Mouse (Mus musculus): ENCODE results near the gene Ppm1a. TPM values are rescaled to one million over a fixed set of nuclear protein-coding genes. Genes with fewer than 3 reads are reported as not detected.
"Not testable (repeated sequence)": the region's sequence is repeated elsewhere in the genome, so short reads cannot be mapped to it uniquely, and the experiment has no call there.

Gene Ppm1a
- polyA plus RNA-seq, 1 experiment, result 137 TPM

- TF ChIP-seq POLR2A (IDR thresholded peaks at IDR 0.05; ENCODE audit: borderline replicate concordance, extremely low read depth, insufficient read depth, insufficient read length, poor library complexity, severe bottlenecking) (peak; percentile 39), CTCF (IDR thresholded peaks at IDR 0.05; ENCODE audit: borderline replicate concordance, extremely low read depth, insufficient read depth, insufficient read length) (no peak)
- DNase-seq (ENCODE audit: low read depth), result peak; percentile 75
Measured at GRCm38 (mm10) chr12:72761649-72762261, 4.5 kb downstream of the Ppm1a start.

GRCm38 (mm10) chr12:72762502-72762901 is 5.2 kb downstream of the Ppm1a start:
- DNase-seq (ENCODE audit: low read depth), result no peak
- TF ChIP-seq POLR2A (IDR thresholded peaks at IDR 0.05; ENCODE audit: borderline replicate concordance, extremely low read depth, insufficient read depth, insufficient read length, poor library complexity, severe bottlenecking) (no peak), CTCF (IDR thresholded peaks at IDR 0.05; ENCODE audit: borderline replicate concordance, extremely low read depth, insufficient read depth, insufficient read length) (no peak)

DNA sequence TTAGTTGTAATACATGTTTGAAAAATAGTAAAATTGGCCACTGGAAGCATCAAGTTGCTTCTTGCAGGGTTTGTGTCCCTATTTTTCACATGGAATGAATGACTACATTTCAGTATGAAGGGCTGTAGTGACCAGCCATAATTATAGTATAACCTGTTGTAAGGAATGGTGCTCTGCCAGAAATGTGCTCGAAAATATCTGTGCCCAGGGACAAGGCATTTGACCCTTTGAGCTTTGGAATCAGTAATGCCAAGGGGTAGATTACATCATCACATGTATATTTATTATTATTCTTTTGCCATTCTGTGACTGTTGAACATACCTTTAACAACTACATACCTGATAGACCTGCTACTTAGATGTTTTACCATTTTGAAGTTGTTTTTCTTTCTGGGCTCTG is 5.9 kb downstream of the Ppm1a start:
- no peak for TF ChIP-seq POLR2A (IDR thresholded peaks at IDR 0.05; ENCODE audit: borderline replicate concordance, extremely low read depth, insufficient read depth, insufficient read length, poor library complexity, severe bottlenecking)
- no peak for TF ChIP-seq CTCF (IDR thresholded peaks at IDR 0.05; ENCODE audit: borderline replicate concordance, extremely low read depth, insufficient read depth, insufficient read length)
- DNase-seq (ENCODE audit: low read depth), result no peak

DNA sequence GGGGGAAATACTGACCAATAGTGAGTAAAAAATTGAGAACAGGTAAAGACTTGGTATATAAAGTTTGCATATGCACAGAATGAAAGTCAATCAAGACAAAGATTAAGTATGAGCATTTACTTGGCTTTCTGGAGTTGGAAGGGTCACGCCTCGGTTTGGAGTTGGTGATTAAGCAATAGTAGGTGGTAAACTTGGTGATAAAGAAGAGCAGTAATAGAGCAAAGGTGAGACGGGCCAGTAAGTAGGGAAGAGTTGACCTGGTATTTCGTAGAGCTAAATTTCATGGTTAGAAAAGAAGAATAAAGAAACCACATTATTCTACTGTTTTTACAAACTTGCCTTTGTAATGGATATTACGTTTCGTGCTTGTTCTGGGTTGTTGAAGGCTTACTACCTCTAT is 10.6 kb downstream of the Ppm1a start:
- TF ChIP-seq POLR2A (IDR thresholded peaks at IDR 0.05; ENCODE audit: borderline replicate concordance, extremely low read depth, insufficient read depth, insufficient read length, poor library complexity, severe bottlenecking) (no peak), CTCF (IDR thresholded peaks at IDR 0.05; ENCODE audit: borderline replicate concordance, extremely low read depth, insufficient read depth, insufficient read length) (no peak)
- DNase-seq (ENCODE audit: low read depth), result no peak

DNA sequence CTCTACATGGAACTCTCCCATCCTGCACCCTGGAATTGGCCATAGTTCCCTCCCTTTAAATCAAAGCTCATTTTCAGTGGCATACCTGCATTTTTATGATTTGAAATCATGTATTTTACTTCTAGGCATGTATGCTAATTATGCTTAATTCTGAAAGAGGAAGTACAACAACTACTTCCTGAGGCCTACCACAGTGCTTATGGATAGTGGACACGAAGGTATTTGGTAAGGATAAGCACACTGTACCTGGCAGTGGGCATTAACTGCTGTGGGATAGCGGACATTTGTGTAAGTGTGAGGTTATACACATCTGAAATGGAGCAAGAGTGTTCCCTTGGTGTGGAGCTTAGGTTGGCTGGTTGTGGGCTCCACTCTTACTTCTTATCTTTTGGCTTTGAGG is 11.0 kb downstream of the Ppm1a start:
- TF ChIP-seq CTCF (IDR thresholded peaks at IDR 0.05; ENCODE audit: borderline replicate concordance, extremely low read depth, insufficient read depth, insufficient read length) (no peak), POLR2A (IDR thresholded peaks at IDR 0.05; ENCODE audit: borderline replicate concordance, extremely low read depth, insufficient read depth, insufficient read length, poor library complexity, severe bottlenecking) (no peak)
- DNase-seq (ENCODE audit: low read depth), result no peak

- TF ChIP-seq CTCF (IDR thresholded peaks at IDR 0.05; ENCODE audit: borderline replicate concordance, extremely low read depth, insufficient read depth, insufficient read length), result no peak
- TF ChIP-seq POLR2A (IDR thresholded peaks at IDR 0.05; ENCODE audit: borderline replicate concordance, extremely low read depth, insufficient read depth, insufficient read length, poor library complexity, severe bottlenecking), result no peak
- DNase-seq (ENCODE audit: low read depth), result no peak
Measured at GRCm38 (mm10) chr12:72769546-72770230, 12.4 kb downstream of the Ppm1a start.

- no peak for TF ChIP-seq POLR2A (IDR thresholded peaks at IDR 0.05; ENCODE audit: borderline replicate concordance, extremely low read depth, insufficient read depth, insufficient read length, poor library complexity, severe bottlenecking)
- 0 out of 2 replicates have a peak, but pooled peaks have one; percentile 1 for TF ChIP-seq CTCF (IDR thresholded peaks at IDR 0.05; ENCODE audit: borderline replicate concordance, extremely low read depth, insufficient read depth, insufficient read length)
- no peak for DNase-seq (ENCODE audit: low read depth)
Measured at GRCm38 (mm10) chr12:72771153-72771552, 13.9 kb downstream of the Ppm1a start.

DNA sequence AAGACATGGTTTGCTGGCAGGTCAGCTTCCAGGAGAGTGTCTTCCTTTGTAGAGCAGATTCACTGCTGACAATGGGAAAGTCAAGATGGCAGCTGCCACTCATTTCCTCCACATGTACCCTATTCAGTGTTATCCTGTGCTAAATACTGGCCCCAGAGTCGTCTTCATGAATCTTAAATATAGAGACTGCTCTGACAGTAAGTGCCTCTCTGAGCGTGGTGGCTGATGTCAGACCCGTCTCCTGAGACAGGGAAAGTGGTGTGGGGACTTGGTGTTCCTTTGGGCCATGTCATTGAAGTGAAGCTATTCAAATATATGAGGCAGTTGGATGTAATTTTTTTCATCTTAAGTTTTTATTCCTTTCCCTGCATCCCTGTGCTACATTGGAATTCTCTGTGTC is 14.5 kb downstream of the Ppm1a start:
- TF ChIP-seq CTCF (IDR thresholded peaks at IDR 0.05; ENCODE audit: borderline replicate concordance, extremely low read depth, insufficient read depth, insufficient read length) (no peak), POLR2A (IDR thresholded peaks at IDR 0.05; ENCODE audit: borderline replicate concordance, extremely low read depth, insufficient read depth, insufficient read length, poor library complexity, severe bottlenecking) (no peak)
- no peak for DNase-seq (ENCODE audit: low read depth)

DNA sequence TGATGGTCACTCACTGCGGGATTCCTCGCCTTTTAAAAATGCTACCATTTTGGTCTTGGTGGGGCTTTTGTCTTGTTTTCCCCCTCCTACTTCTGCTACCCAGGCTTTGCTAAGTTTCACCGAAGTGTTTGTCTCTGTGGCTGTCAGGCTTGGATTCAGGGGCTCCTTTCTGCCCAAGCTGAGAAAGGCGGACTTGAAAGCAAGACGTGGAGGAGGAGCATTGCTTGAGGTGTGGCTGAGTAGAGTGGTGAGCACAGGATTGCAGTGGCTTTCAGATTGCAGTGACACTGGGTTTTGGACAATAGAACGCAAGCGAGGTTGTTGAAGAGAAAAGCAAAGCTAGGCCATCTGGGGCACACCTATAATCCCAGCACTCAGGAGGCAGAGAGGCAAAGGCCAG is 16.7 kb downstream of the Ppm1a start:
- DNase-seq (ENCODE audit: low read depth), result no peak
- no peak for TF ChIP-seq CTCF (IDR thresholded peaks at IDR 0.05; ENCODE audit: borderline replicate concordance, extremely low read depth, insufficient read depth, insufficient read length)
- TF ChIP-seq POLR2A (IDR thresholded peaks at IDR 0.05; ENCODE audit: borderline replicate concordance, extremely low read depth, insufficient read depth, insufficient read length, poor library complexity, severe bottlenecking), result no peak

- DNase-seq (ENCODE audit: low read depth), result no peak
- TF ChIP-seq POLR2A (IDR thresholded peaks at IDR 0.05; ENCODE audit: borderline replicate concordance, extremely low read depth, insufficient read depth, insufficient read length, poor library complexity, severe bottlenecking) (no peak), CTCF (IDR thresholded peaks at IDR 0.05; ENCODE audit: borderline replicate concordance, extremely low read depth, insufficient read depth, insufficient read length) (no peak)
Measured at GRCm38 (mm10) chr12:72777244-72777643, 20.0 kb downstream of the Ppm1a start.

DNA sequence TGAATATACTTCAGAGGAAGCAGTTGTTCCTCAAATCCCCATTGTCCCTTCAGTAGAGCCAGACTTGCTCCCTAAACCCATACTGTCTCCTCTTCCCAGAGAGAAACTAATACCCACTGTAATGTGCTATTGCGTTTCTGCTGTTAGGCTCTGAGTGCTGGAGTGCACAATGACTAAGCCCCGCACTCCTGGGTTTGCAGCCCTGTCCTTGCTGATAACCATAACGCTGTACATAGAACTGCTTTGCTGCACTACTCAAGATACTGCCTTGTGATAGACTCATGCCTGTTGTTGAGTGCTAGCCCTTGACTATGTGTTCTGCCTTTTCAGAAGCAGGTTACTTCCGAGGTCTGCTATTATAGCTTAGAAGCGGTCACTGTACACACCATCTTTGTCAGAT is 22.9 kb downstream of the Ppm1a start:
- TF ChIP-seq CTCF (IDR thresholded peaks at IDR 0.05; ENCODE audit: borderline replicate concordance, extremely low read depth, insufficient read depth, insufficient read length) (no peak), POLR2A (IDR thresholded peaks at IDR 0.05; ENCODE audit: borderline replicate concordance, extremely low read depth, insufficient read depth, insufficient read length, poor library complexity, severe bottlenecking) (no peak)
- DNase-seq (ENCODE audit: low read depth), result no peak

DNA sequence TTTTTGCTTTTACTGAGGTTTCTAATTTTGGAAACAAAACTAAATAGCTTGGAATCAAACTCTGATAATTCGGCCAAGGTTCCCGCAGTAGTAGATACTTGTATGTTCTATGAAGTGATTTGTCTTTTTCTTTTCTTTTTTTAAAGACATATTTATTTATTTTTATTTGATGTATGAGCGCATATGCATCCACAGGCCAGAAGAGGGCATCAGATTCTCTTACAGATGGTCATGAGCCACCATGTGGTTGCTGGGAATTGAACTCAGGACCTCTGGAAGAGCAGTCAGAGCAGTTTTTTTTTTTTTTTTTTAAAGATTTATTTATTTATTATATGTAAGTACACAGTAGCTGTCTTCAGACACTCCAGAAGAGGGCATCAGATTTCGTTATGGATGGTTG is 25.5 kb downstream of the Ppm1a start:
- not testable (repeated sequence) for DNase-seq (ENCODE audit: low read depth)
